Mouse (Mus musculus): ENCODE results near the gene Hist1h3g.

The Hist1h3g gene

GRCm38 (mm10) chr13:23515281-23515680 is 19.9 kb upstream of the Hist1h3g start:
- DNase-seq (ENCODE audit: low read depth, low spot score) = peak; percentile 72

GRCm38 (mm10) chr13:23515826-23516620 is 19.2 kb upstream of the Hist1h3g start:
- DNase-seq (ENCODE audit: low read depth, low spot score) = peak; percentile 73

- DNase-seq (ENCODE audit: low read depth, low spot score) = peak; percentile 80
Measured at GRCm38 (mm10) chr13:23516822-23517602, 18.2 kb upstream of the Hist1h3g start.

GRCm38 (mm10) chr13:23517603-23518294 is 17.5 kb upstream of the Hist1h3g start:
- peak; percentile 92 for DNase-seq (ENCODE audit: low read depth, low spot score)

- DNase-seq (ENCODE audit: low read depth, low spot score) = no peak
Measured at GRCm38 (mm10) chr13:23518295-23518603, 17.0 kb upstream of the Hist1h3g start.

- DNase-seq (ENCODE audit: low read depth, low spot score) = peak; percentile 90
Measured at GRCm38 (mm10) chr13:23518885-23519284, 16.3 kb upstream of the Hist1h3g start.

GRCm38 (mm10) chr13:23519416-23519815 is 15.8 kb upstream of the Hist1h3g start:
- DNase-seq (ENCODE audit: low read depth, low spot score) = peak; percentile 90

- peak; percentile 91 for DNase-seq (ENCODE audit: low read depth, low spot score)
Measured at GRCm38 (mm10) chr13:23521703-23522102, 13.5 kb upstream of the Hist1h3g start.

- no peak for DNase-seq (ENCODE audit: low read depth, low spot score)
Measured at GRCm38 (mm10) chr13:23523976-23524375, 11.2 kb upstream of the Hist1h3g start.

- peak; percentile 90 for DNase-seq (ENCODE audit: low read depth, low spot score)
Measured at GRCm38 (mm10) chr13:23524654-23525053, 10.6 kb upstream of the Hist1h3g start.

- peak; percentile 71 for DNase-seq (ENCODE audit: low read depth, low spot score)
Measured at GRCm38 (mm10) chr13:23525901-23526300, 9.3 kb upstream of the Hist1h3g start.

- peak; percentile 92 for DNase-seq (ENCODE audit: low read depth, low spot score)
Measured at GRCm38 (mm10) chr13:23526312-23526711, 8.9 kb upstream of the Hist1h3g start.

- DNase-seq (ENCODE audit: low read depth, low spot score) = no peak
Measured at GRCm38 (mm10) chr13:23529005-23529404, 6.2 kb upstream of the Hist1h3g start.

- DNase-seq (ENCODE audit: low read depth, low spot score) = no peak
Measured at GRCm38 (mm10) chr13:23529480-23530165, 5.6 kb upstream of the Hist1h3g start.

GRCm38 (mm10) chr13:23530181-23530900 is 4.9 kb upstream of the Hist1h3g start:
- DNase-seq (ENCODE audit: low read depth, low spot score) = peak; percentile 64

GRCm38 (mm10) chr13:23530901-23531875 is 4.0 kb upstream of the Hist1h3g start, which contains the start of gene Hist1h4h:
TSS of gene Hist1h4h (plus strand) at chr13:23531050.
- peak; percentile 98 for DNase-seq (ENCODE audit: low read depth, low spot score)

- no peak for DNase-seq (ENCODE audit: low read depth, low spot score)
Measured at GRCm38 (mm10) chr13:23532262-23533075, 2.8 kb upstream of the Hist1h3g start.

GRCm38 (mm10) chr13:23533560-23534367 is 1.5 kb upstream of the Hist1h3g start, which contains the start of gene Hist1h2af:
TSS of gene Hist1h2af (plus strand) at chr13:23533906.
- peak; percentile 90 for DNase-seq (ENCODE audit: low read depth, low spot score)
